In genomic region chr19:30295263-30295704, GRCm38 (mm10) we compare ENCODE assay signal across 9 mouse cellular contexts.
DNase-seq lines count a peak whose midpoint lies in the region; ATAC-seq and TF ChIP-seq lines count a peak whose summit lies in the region.
"Had no signal": no experiment of that assay in that cellular context is flagged by ENCODE, and none has a peak within 500 bp of the region (broad histone marks: within the 10 kb centered on the region; RNA-seq: fewer than 3 reads in every experiment).

No protein-coding gene starts in this region.

- no peaks in the 10 kb centered on the region for H3K27me3 ChIP-seq in heart, embryonic 11.5 days (ENCODE audit: control insufficient read depth, insufficient read depth, low read length)
- no peaks in the 10 kb centered on the region for H3K27me3 ChIP-seq in midbrain, embryonic 16.5 days (ENCODE audit: control insufficient read depth, insufficient read depth, low read depth, low read length)

- no peak overlapping the region for H3K27ac ChIP-seq in heart, embryonic 11.5 days (ENCODE audit: low read depth, low read length)
- no peak overlapping the region for H3K27ac ChIP-seq in layer of hippocampus, adult 2 months
- no peak overlapping the region for H3K27ac ChIP-seq in midbrain, embryonic 16.5 days (ENCODE audit: low read length)
- H3K27ac ChIP-seq: limb, embryonic 12.5 days had no signal

- no peak for DNase-seq in heart, adult 9 months (ENCODE audit: low spot score in 2 of 2)
- peak; percentile 11 for DNase-seq in WW6 (ENCODE audit: low read depth, low spot score)
- DNase-seq in heart, postnatal 10 days: peak; percentile 6 to 17
- peak; percentile 24 to 45 for DNase-seq in layer of hippocampus, adult 2 months (ENCODE audit: low spot score in 2 of 2)
- no peak for DNase-seq in thymus, postnatal 25 days

- no peaks in the 10 kb centered on the region for H3K36me3 ChIP-seq in heart, embryonic 11.5 days (ENCODE audit: control insufficient read depth, insufficient read depth, low read length)
- no peaks in the 10 kb centered on the region for H3K36me3 ChIP-seq in midbrain, embryonic 16.5 days (ENCODE audit: control insufficient read depth, insufficient read depth, low read length)
- H3K36me3 ChIP-seq: limb, embryonic 12.5 days had no signal

- no peaks in the 10 kb centered on the region for H3K4me1 ChIP-seq in heart, embryonic 11.5 days (ENCODE audit: control insufficient read depth, insufficient read depth, low read length)
- no peaks in the 10 kb centered on the region for H3K4me1 ChIP-seq in midbrain, embryonic 16.5 days (ENCODE audit: control insufficient read depth, insufficient read depth, low read length)
- H3K4me1 ChIP-seq: limb, embryonic 12.5 days had no signal

- H3K4me2 ChIP-seq in heart, embryonic 11.5 days: peak overlapping the region; percentile 43; the same call in 1 of the 2 replicates
- peak overlapping the region; percentile 42 for H3K4me2 ChIP-seq in midbrain, embryonic 16.5 days (ENCODE audit: low read length)

- no peak overlapping the region for H3K4me3 ChIP-seq in heart, embryonic 11.5 days (ENCODE audit: low read depth, low read length)
- H3K4me3 ChIP-seq in layer of hippocampus, adult 2 months: peak overlapping the region; percentile 28; the same call in 1 of the 2 replicates
- H3K4me3 ChIP-seq in midbrain, embryonic 16.5 days (ENCODE audit: low read depth, low read length): peak overlapping the region; percentile 26
- H3K4me3 ChIP-seq: limb, embryonic 12.5 days had no signal

- intact Hi-C loops in heart, postnatal 10 days (cut with DNase I): loop anchor here (5.0 kb wide), 1 partner anchor 257 kb away; no protein-coding TSS in a partner anchor

- H3K9ac ChIP-seq in heart, embryonic 11.5 days (ENCODE audit: low read depth, low read length): no peak overlapping the region
- no peak overlapping the region for H3K9ac ChIP-seq in midbrain, embryonic 16.5 days (ENCODE audit: low read depth, low read length)
- H3K9ac ChIP-seq: limb, embryonic 12.5 days had no signal

- H3K9me3 ChIP-seq in heart, embryonic 11.5 days (replicated peaks; ENCODE audit: control insufficient read depth, low read length): no peaks in the 10 kb centered on the region
- no peaks in the 10 kb centered on the region for H3K9me3 ChIP-seq in midbrain, embryonic 16.5 days (replicated peaks; ENCODE audit: control insufficient read depth, low read length, poor library complexity, severe bottlenecking)
- H3K9me3 ChIP-seq: limb, embryonic 12.5 days had no signal

- WGBS in heart, embryonic 11.5 days (ENCODE audit: insufficient replicate concordance): 36% methylated on average over 15 of the region's 15 CpGs
- 29% methylated on average over 15 of the region's 15 CpGs for WGBS in midbrain, embryonic 16.5 days

- no peak for ATAC-seq in heart, embryonic 11.5 days (replicated peaks; ENCODE audit: insufficient number of reproducible peaks, low FRiP score, low TSS enrichment)
- peak; percentile 45; the same call in 1 of the 2 replicates for ATAC-seq in midbrain, embryonic 16.5 days
- no peak for ATAC-seq in granulocyte monocyte progenitor cell, adult 5-6 weeks (replicated peaks; ENCODE audit: poor library complexity, severe bottlenecking)

- TF ChIP-seq CTCF in layer of hippocampus, adult 2 months (conservative IDR thresholded peaks at IDR 0.05): peak; percentile 82

Comparison
In these comparisons a context has a peak if more than half of its experiments do, and no peak if none do; other contexts are left out.
1. DNase-seq: peak in WW6 (single experiment), heart, postnatal 10 days (2 of 2) and layer of hippocampus, adult 2 months (2 of 2); none in heart, adult 9 months (0 of 2) and thymus, postnatal 25 days (single experiment).